Mouse (Mus musculus) CH12.LX (cell line): ENCODE data around the gene Spock3. TPM values are rescaled to one million over a fixed set of nuclear protein-coding genes. Genes with fewer than 3 reads are reported as not detected.

Experiments used
- DNase-seq: peaks from one replicate; pipeline ENCODE4 v3.0.0-alpha.2; 2013; ENCODE audit errors: extremely low read depth
- H3K27ac ChIP-seq: 2 replicates; pipeline ENCODE4 v1.5.1; 2012; ENCODE audit warnings: low read depth, mild to moderate bottlenecking, control low read depth, moderate library complexity; ENCODE audit not compliant: insufficient read depth
- H3K27me3 ChIP-seq: replicated peaks from 2 replicates; pipeline ENCODE3; 2012; ENCODE audit warnings: inconsistent platforms
- H3K36me3 ChIP-seq, 2 experiments: replicated peaks in 1 of 2; 2 replicates each; pipeline versions ENCODE3 to v1.6.1; 2012; ENCODE audit warnings: inconsistent platforms in 1 of 2, low read length in 1 of 2, mild to moderate bottlenecking in 1 of 2, mixed read lengths in 1 of 2, moderate library complexity in 1 of 2; ENCODE audit not compliant: control insufficient read depth in 1 of 2, insufficient read depth in 1 of 2
- H3K4me1 ChIP-seq, 2 experiments: 2 replicates each; pipeline ENCODE4 v1.6.1; 2012; ENCODE audit warnings: inconsistent platforms in 1 of 2, moderate library complexity in 1 of 2; ENCODE audit not compliant: insufficient read depth in 2 of 2, control insufficient read depth in 1 of 2
- H3K4me2 ChIP-seq: 2 replicates; pipeline ENCODE4 v1.6.1; 2012; ENCODE audit warnings: low read depth, mild to moderate bottlenecking, control low read depth; ENCODE audit not compliant: poor library complexity, insufficient read depth, severe bottlenecking
- H3K4me3 ChIP-seq, 3 experiments: fragments of 150-350 bp in 1 of 3; sonication (generic) in 1 of 3; replicated peaks in 1 of 3; 2 replicates each; pipeline versions ENCODE3 to v1.5.1; 2011 to 2012; ENCODE audit warnings: low read depth in 2 of 3, low read length in 2 of 3, mild to moderate bottlenecking in 2 of 3, moderate library complexity in 2 of 3, control low read depth in 1 of 3, improper control_type of control experiment in 1 of 3, inconsistent platforms in 1 of 3, mixed read lengths in 1 of 3; ENCODE audit not compliant: poor library complexity in 1 of 3
- H3K79me2 ChIP-seq: replicated peaks from 2 replicates; pipeline ENCODE4 v1.6.1; 2012; ENCODE audit warnings: mild to moderate bottlenecking, moderate library complexity; ENCODE audit not compliant: control insufficient read depth, poor library complexity, insufficient read depth, severe bottlenecking; ENCODE audit errors: extremely low read depth
- H3K9ac ChIP-seq: 2 replicates; pipeline ENCODE4 v1.6.1; 2012; ENCODE audit warnings: low read depth, mild to moderate bottlenecking, control low read depth, moderate library complexity; ENCODE audit not compliant: insufficient read depth
- H3K9me3 ChIP-seq: replicated peaks from 2 replicates; pipeline ENCODE3; 2012; ENCODE audit warnings: low read length, inconsistent platforms, mixed read lengths
- CHD1 ChIP-seq: IDR thresholded peaks from 2 replicates; pipeline ENCODE4 v1.6.1; 2012; ENCODE audit warnings: low read depth, low read length, improper control_type of control experiment, inconsistent platforms
- E2F4 ChIP-seq: IDR thresholded peaks from 2 replicates; pipeline ENCODE4 v1.6.1; 2011; ENCODE audit warnings: low read depth, low read length, improper control_type of control experiment; ENCODE audit not compliant: insufficient replicate concordance
- ELF1 ChIP-seq: IDR thresholded peaks from 2 replicates; pipeline ENCODE4 v1.6.1; 2014; ENCODE audit warnings: low read depth, mild to moderate bottlenecking, inconsistent platforms, low read length, improper control_type of control experiment
- EP300 ChIP-seq: IDR thresholded peaks from 2 replicates; pipeline ENCODE4 v1.6.1; 2011; ENCODE audit warnings: low read length, improper control_type of control experiment
- ETS1 ChIP-seq: conservative IDR thresholded peaks from 2 replicates; pipeline ENCODE4 v1.6.1; 2012; ENCODE audit warnings: low read depth, mild to moderate bottlenecking, inconsistent platforms, low read length, improper control_type of control experiment, moderate library complexity
- GABPA ChIP-seq: IDR thresholded peaks from 2 replicates; pipeline ENCODE4 v1.6.1; 2012; ENCODE audit warnings: low read depth, low read length, improper control_type of control experiment, inconsistent platforms; ENCODE audit not compliant: insufficient replicate concordance
- IRF4 ChIP-seq: IDR thresholded peaks from 2 replicates; pipeline ENCODE4 v1.6.1; 2014; ENCODE audit warnings: low read depth, mild to moderate bottlenecking, inconsistent platforms, low read length, improper control_type of control experiment
- JUND ChIP-seq: conservative IDR thresholded peaks from 2 replicates; pipeline ENCODE4 v1.6.1; 2011; ENCODE audit warnings: low read depth, low read length, improper control_type of control experiment
- MAX ChIP-seq: IDR thresholded peaks from 2 replicates; pipeline ENCODE4 v1.6.1; 2011; ENCODE audit warnings: low read length, improper control_type of control experiment
- MAZ ChIP-seq: IDR thresholded peaks from 2 replicates; pipeline ENCODE4 v1.6.1; 2012; ENCODE audit warnings: low read depth, mild to moderate bottlenecking, inconsistent platforms, low read length, improper control_type of control experiment, moderate library complexity
- MEF2A ChIP-seq: IDR thresholded peaks from 2 replicates; pipeline ENCODE4 v1.6.1; 2014; ENCODE audit warnings: low read depth, mild to moderate bottlenecking, inconsistent platforms, low read length, improper control_type of control experiment, borderline replicate concordance
- MYC ChIP-seq: IDR thresholded peaks from 2 replicates; pipeline ENCODE4 v1.6.1; 2011; ENCODE audit warnings: low read depth, mild to moderate bottlenecking, improper control_type of control experiment, low read length
- PAX5 ChIP-seq: IDR thresholded peaks from 2 replicates; pipeline ENCODE4 v1.6.1; 2012; ENCODE audit warnings: low read length, inconsistent platforms, mixed read lengths
- RAD21 ChIP-seq: IDR thresholded peaks from 2 replicates; pipeline ENCODE4 v1.6.1; 2011; ENCODE audit warnings: low read depth, mild to moderate bottlenecking, low read length, improper control_type of control experiment, moderate library complexity
- RCOR1 ChIP-seq: conservative IDR thresholded peaks from 2 replicates; pipeline ENCODE4 v1.6.1; 2012; ENCODE audit warnings: low read depth, mild to moderate bottlenecking, inconsistent platforms, low read length, improper control_type of control experiment
- SMC3 ChIP-seq: IDR thresholded peaks from 2 replicates; pipeline ENCODE4 v1.6.1; 2011; ENCODE audit warnings: low read depth, low read length, improper control_type of control experiment
- TCF12 ChIP-seq: IDR thresholded peaks from 2 replicates; pipeline ENCODE4 v1.6.1; 2014; ENCODE audit warnings: low read depth, mild to moderate bottlenecking, inconsistent platforms, low read length, improper control_type of control experiment
- UBTF ChIP-seq: IDR thresholded peaks from 2 replicates; pipeline ENCODE4 v1.6.1; 2012; ENCODE audit warnings: low read depth, mild to moderate bottlenecking, inconsistent platforms, low read length, improper control_type of control experiment, moderate library complexity
- ZKSCAN1 ChIP-seq: IDR thresholded peaks from 2 replicates; pipeline ENCODE4 v1.6.1; 2012; ENCODE audit warnings: low read depth, inconsistent platforms, low read length, improper control_type of control experiment, borderline replicate concordance
- ZNF384 ChIP-seq: IDR thresholded peaks from 2 replicates; pipeline ENCODE4 v1.6.1; 2012; ENCODE audit warnings: low read depth, low read length, improper control_type of control experiment, inconsistent platforms
- dilution Hi-C: fragments of 300-500 bp; cut with MboI; formaldehyde crosslinking; loops from 2 replicates; pipeline ENCODE4 v1.14.3; 2020; ENCODE audit warnings: low sequenced_read_pairs; ENCODE audit not compliant: extremely low pct_unique_long_range_greater_than_20kb, extremely low pct_ligation_motif_present
- in situ Hi-C: fragments of 300-500 bp; cut with MboI; formaldehyde crosslinking; loops from 3 replicates; pipeline ENCODE4 v1.14.3; 2019; ENCODE audit warnings: low sequenced_read_pairs, low pct_ligation_motif_present, low pct_unique_long_range_greater_than_20kb, mixed read lengths
- polyA plus RNA-seq: library from polyadenylated mRNA; unstranded; fragments of >175 nt; gene quantifications from 2 replicates; pipeline ENCODE4 v1.2.1, GENCODE M21; 2012; ENCODE audit warnings: low read depth; ENCODE audit not compliant: insufficient read length
- total RNA-seq, 2 experiments: library from RNA; depleted of rRNA; stranded (reverse); fragments of 300-350 nt in 1 of 2; fragments of >200 nt in 1 of 2; gene quantifications; 2 replicates each; pipeline ENCODE4 v1.2.3; 2012 to 2014

The Spock3 gene
- total and polyA plus RNA-seq, 3 experiments = not detected

DNA sequence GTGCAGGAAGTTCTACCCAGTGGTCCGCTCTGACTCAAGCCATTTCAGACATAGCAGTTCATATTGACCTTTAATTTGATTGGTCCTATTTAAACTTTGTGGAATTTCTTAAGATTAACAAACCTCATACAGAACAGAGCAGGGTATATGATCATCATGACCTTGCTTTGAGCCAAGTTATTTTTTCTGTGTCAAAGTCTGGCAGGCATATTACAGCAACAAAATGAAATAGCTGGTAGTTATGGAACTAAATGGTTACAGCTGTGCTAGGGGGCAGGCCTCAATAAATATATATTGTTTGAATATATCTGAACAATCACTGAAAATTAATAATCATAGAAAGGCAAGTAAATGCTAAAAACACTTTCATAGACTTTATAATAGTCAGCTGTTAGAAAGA is 384.6 kb downstream of the Spock3 start:
- DNase-seq = no peak
- dilution Hi-C loops = no loop called here
- Histone ChIP-seq H3K27me3 (no peaks in the 10 kb centered on the region), H3K4me3 (no peak overlapping the region), H3K36me3 (no peaks in the 10 kb centered on the region), H3K9ac (no peak overlapping the region), H3K27ac (no peak overlapping the region), H3K9me3 (peaks cover 11% of the 10 kb centered on the region), H3K4me1 (no peaks in the 10 kb centered on the region), H3K4me2 (no peak overlapping the region), H3K79me2 (no peaks in the 10 kb centered on the region)
- in situ Hi-C loops = no loop called here
- TF ChIP-seq JUND (no peak), TCF12 (no peak)

DNA sequence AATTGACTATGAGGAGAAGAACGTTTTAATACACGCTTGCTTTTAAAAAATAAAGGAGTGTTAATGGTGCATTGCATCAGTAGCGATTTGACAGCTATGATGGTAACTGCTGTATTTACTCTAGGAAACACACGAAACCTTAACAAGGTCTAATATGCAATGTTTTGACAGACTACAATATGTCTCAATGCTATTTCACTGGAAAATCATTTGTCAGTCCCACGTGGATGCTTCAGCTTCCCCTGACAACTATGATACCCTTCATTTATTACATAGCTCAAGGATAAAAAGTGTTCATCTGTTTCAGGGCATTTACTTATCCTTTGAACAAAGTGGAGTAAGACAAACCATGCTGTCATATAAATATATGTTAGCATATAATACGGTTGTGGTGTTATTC is 417.8 kb downstream of the Spock3 start:
- no peaks in the 10 kb centered on the region for H3K27me3 ChIP-seq
- H3K36me3 ChIP-seq = no peaks in the 10 kb centered on the region
- peaks cover 13% of the 10 kb centered on the region for H3K9me3 ChIP-seq
- TF ChIP-seq CHD1 (no peak), MYC (no peak), MEF2A (no peak), SMC3 (no peak), IRF4 (no peak), PAX5 (no peak), EP300 (no peak), ZNF384 (no peak), ELF1 (no peak), MAX (no peak), ETS1 (no peak)
- H3K79me2 ChIP-seq = no peaks in the 10 kb centered on the region
- no peak overlapping the region for H3K27ac ChIP-seq
- in situ Hi-C loops = no loop called here
- dilution Hi-C loops = no loop called here
- H3K4me2 ChIP-seq = no peak overlapping the region
- no peak overlapping the region for H3K9ac ChIP-seq
- no peak overlapping the region for H3K4me3 ChIP-seq
- DNase-seq = no peak
- no peaks in the 10 kb centered on the region for H3K4me1 ChIP-seq

DNA sequence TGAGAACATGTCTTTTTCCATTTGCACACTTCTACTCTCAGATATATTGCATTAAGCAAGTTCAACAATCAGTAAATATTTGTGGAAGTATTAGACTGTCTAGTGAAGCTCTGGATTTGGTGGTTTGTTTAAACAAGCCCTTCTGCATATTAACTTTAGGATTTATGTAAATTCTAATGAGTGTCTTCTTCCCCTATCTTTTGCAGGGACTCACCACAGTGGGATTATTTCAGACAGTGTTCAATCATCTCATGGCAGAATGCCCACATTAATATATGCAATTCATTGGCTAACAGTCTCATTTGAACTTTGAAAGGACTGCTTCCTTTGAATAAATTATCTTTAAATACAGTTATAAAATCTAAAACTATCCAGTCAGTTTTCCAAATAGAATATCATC is 446.9 kb downstream of the Spock3 start:
- peaks cover 15% of the 10 kb centered on the region for H3K9me3 ChIP-seq
- H3K9ac ChIP-seq = no peak overlapping the region
- no peaks in the 10 kb centered on the region for H3K36me3 ChIP-seq
- H3K4me1 ChIP-seq = no peaks in the 10 kb centered on the region
- H3K79me2 ChIP-seq = no peaks in the 10 kb centered on the region
- dilution Hi-C loops (no loop called here), in situ Hi-C loops (no loop called here)
- DNase-seq = no peak
- no peak overlapping the region for H3K27ac ChIP-seq
- no peak for TF ChIP-seq E2F4
- no peak for TF ChIP-seq RCOR1
- no peak for TF ChIP-seq MEF2A
- no peak for TF ChIP-seq UBTF
- TF ChIP-seq RAD21 = no peak
- TF ChIP-seq IRF4 = no peak
- no peak for TF ChIP-seq MAZ
- no peak for TF ChIP-seq GABPA
- no peak for TF ChIP-seq CHD1
- TF ChIP-seq ZNF384 = no peak
- TF ChIP-seq SMC3 = no peak
- TF ChIP-seq ZKSCAN1 = no peak
- TF ChIP-seq ELF1 = no peak
- no peak for TF ChIP-seq MYC
- no peaks in the 10 kb centered on the region for H3K27me3 ChIP-seq
- no peak overlapping the region for H3K4me2 ChIP-seq
- H3K4me3 ChIP-seq = no peak overlapping the region
